Mouse (Mus musculus) layer of hippocampus, adult 9-10 months (tissue): ENCODE results near the gene Ecsit.
A peak's percentile ranks its signal among the peaks of the same experiment; 100 is the strongest.
"Not testable (repeated sequence)": the region's sequence is repeated elsewhere in the genome, so short reads cannot be mapped to it uniquely, and the experiment has no call there.

ENCODE experiments used
- DNase-seq: peaks from one replicate; pipeline ENCODE4 v3.0.0; 2022; ENCODE audit warnings: low spot score

Ecsit gene

DNA sequence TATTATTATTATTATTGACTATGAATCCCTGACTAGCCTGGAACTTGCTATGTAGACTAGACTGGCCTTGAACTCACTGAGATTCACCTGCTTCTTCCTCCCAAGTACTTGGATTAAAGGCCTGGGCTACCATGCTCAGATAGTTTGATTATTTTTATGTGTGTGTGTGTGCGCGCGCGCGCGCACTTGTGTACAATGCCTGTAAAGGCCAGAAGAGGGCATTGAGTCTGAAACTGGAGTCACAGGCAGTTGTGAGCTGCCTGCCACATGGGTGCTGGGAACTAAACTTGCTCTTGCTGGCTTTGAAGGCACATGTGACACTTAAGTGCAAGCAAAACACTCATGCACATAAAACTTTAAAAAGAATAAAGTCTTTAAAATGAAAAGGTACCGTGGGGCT is 4.0 kb upstream of the Ecsit start:
- no peak for DNase-seq

DNA sequence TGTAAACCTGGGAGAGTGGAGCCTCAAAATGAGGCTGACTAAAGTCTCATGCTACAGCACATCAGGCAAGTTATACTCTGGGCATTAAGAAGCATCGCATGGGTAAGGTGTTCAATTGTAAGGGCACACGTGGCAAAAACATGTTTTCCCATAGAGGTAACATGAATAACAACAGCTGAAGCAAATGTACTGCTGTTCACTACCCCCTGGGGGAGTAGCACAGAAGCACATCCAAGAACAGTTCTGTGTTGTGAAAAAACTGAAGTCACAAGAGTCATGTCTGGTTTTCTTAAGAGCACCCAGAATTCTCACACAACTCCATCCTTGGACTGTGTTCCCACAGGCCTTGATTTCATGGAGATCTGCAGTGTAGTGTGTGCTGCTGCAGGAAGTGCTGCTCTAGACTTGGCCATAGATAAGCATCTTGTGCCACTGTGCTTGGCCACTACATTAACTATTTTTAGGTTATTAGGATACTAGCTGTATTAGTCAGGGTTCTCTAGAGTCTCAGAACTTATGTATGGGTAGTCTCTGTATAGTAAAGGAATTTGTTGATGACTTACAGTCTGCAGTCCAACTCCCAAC is 1.9 kb upstream of the Ecsit start:
- no peak for DNase-seq

DNA sequence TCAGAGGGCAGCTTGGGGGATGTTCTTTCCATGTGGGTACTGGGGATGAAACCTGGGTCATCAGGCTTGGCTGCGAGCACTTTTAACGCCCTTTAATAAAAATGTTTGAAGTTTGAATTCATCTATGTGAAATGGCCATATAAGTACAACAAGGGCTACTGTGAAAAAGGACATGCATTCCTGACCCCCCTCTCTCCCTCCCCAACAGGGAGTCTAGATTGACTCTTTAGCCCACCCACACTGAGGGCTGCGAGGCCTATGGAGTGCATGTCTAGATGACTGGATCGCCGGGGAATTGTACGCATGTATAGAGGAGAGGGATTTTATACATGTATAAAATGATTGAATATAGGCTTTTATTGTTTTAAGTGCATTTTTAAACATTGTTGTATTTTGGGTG is 774 bp upstream of the Ecsit start:
- DNase-seq, result no peak

DNA sequence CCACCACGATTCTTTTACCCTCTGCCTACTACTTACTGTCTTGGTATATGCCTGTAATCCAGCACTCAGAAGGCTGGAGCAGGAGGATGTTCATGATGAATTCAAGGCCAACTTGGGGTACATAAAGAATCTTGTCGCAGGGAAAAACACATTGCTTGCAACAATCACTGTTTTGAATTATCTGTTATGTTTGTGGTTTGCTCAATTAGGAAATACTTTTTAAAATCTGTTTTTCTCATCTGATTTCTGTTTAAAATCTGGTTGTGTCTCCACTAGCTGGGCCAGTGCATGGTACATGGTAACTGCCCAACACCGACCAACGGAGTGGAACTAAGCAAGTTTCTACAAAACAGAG is 594 bp downstream of the Ecsit start:
- no peak for DNase-seq

DNA sequence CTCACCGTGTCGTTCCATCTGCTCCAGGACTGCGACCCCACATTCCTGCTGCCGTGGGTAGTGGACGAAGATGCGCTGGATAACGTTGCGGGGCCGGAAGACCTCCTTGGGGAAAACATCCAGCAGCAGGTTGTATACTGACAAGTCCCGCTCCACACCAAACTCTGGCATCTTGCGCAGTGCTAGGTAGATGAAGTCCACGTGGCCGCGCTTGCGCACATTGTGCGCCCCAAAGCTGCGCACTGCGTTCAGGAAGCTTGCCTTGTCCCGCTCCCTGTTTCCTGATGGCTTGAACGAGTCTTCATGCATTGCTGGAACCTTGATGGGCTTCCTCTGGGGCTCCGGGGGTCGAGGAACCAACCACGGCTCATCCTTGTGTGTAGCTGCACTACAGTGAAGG is 9.0 kb downstream of the Ecsit start:
- no peak for DNase-seq

DNA sequence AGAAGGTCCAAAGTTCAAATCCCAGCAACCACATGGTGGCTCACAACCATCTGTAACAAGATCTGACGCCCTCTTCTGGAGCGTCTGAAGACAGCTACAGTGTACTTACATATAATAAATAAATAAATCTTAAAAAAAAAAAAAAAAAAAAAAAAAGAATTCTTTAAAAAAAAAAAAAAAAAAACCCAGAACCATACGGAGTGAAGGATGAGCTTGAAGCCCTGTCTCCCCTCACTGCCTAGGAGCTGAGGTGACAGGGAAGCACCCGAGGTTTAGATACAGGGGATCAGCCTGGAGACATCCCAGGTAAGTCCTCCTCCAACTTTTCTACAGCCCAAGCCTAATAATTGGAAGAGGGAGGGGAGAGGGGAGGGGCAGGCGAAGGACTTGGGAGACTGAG is 9.5 kb downstream of the Ecsit start:
- DNase-seq, result not testable (repeated sequence)

DNA sequence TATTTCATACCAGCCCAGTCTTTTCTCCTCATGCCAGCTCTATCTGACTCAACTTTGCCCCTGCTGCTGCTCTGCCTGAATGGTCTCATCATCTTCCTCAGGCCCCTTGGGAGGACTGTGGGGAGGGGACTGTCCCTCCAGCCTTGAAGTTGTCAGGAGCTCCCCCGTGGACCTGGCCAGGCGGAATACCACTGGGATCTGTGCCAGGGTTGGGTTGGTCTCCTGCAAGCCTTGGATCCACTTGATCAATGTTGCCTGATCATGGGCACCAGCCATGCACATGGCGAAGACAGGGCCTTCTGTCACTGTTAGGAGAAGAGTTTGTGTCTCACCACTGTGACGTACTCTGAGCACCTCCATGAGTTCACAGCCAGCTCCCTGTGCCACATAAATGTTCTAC is 13.0 kb downstream of the Ecsit start:
- DNase-seq, result no peak

DNA sequence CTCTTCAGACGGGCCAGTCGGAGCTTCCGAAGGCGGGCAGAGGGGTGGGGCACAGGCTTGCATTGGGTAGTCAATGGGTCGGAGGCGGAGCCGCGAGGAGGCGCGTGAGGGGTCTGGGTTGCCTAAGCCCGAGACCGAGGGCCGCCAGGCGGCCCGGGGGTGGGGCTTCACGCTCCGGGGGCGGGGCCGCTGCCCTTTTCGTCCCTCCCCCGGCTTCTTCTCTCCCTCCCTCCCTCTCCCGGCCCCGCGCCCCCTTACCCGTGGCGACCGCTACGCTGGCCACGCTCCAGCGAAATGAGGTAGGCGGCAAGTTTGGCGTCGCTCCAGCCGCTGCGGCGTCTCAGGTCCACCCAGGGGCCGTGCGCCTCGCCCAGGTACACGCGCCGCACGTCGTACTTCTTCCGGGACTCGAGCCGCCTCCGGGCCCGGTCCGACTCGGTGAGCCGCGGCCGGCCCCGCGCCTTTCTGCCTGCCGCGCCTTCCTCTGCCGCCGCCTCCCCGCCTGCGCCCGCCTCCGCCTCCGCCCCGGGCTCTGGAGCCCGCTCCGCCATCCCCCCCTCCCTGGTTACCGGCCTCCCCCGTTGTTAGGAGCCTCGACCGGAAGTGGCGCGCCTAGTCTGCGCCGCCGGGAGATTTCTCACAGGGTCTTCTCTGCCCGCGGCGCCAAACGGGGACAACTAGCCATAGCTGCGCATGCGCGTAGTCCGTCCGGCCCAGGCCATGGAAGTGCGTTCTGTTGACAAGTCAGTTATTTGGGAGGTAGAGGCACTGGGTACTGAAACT is 14.3 kb downstream of the Ecsit start, which contains the start of the genes Gm49318 and Zfp653:
TSS of gene Gm49318 (minus strand) at position 469 of the 783 bp plus-strand sequence.
TSS of gene Zfp653 (minus strand) at position 586 of the 783 bp plus-strand sequence.
- peak; percentile 87 for DNase-seq

DNA sequence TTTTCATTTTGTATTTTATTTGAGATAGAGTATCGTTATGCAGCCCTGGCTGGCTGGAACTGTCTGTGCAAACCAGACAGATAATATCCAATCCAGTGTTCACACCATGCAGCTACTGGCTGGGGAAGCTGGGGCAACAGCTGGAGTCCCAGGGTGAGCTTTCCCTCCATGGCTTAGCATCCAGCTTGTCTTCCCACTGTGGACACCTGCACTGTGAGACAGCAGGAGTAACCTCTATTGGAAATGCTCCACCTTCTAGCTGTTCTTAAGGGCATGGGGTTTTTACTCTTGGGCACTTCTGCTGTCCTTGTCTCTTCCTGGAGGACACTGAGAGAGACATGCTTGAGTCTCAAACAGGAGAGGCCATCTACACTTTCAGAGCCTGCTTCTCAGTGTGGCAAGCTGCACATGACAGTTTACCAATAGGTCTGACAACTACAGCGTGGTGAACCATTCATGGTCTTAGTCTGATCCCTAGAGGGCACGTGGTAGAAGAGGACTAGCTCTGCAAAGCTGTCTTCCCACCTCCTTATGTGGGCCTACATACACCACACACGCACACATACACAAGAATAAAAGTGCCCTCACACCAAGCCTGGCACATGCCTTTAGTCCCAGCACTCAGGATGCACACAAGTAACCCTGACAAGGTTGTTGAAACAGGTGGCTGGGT is 15.2 kb downstream of the Ecsit start:
- DNase-seq, result no peak

DNA sequence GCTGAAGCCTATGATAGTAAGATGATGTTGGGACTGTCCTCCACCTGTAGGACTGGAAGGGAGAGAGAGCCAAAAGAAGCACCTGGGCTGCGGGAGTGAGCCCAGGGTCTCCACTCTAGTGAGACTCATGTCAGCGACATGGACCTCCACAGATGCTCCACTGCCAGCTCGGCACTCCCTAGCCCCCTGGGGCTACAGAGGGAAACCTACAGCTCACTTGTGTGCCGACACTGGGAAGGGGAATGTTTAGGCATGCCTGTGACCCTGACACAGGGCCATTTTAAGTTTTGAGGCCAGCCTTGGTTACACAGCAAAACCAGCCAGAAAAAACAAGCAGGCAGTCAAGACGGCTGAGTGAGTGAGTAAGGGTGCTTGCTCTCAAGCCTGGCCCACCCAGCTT is 18.0 kb downstream of the Ecsit start:
- no peak for DNase-seq

DNA sequence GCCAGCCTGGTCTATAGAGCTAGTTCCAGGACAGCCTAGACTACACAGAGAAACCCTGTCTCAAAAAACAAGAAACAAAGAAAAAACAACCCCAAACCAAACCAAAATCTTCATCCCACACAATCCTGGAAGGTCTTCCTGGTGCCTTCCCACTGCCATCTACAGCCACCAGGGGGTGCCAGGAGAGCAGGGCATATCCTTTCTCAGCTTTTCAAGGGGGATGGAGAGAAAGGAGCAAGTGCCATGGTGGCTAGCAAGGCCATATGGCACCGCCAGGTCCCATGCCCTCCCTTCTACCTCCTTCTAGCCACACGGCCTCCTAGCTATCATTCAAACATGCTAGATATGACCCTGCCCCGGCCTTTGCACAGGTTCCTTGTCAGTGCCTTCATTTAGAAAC is 18.8 kb downstream of the Ecsit start:
- no peak for DNase-seq

DNA sequence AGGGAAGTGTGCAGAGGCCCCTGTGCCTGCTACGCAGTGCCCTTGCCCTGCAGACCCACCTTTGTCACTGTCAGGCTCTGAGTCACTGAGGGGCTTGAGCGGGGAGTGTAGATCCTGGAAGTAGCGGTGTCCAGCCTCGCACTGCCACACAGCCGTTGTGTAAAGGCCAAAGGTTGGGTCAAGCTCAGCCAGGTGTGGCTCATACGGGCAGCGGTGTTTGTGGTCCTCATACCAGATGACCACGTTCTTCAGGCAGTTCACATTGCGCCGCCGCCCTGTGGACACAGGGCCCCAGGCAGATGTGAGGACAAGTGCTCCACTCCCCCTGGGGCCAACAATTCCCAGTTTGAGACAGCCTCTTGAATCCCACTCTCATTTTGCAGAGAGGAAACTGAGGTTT is 19.6 kb downstream of the Ecsit start:
- DNase-seq, result no peak

DNA sequence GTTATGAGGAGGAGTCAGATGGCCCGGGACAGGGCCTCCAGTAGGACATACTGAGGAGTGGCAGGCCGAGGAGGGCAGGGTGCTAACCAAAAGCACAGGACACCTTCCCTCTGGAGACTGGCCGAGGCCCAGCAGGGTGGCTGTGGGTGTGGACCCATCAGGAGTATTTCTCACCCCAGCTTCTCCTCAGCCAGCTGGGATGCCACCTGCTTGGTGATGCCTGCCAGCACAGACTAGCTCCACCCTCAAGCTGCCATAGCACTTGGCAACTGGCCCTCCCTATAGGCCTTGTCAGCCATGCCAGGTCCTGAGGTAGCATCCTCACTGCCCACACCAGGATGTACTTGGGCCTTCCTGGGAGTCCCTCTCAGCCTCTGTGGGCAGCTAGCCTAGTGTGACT is 20.9 kb downstream of the Ecsit start:
- no peak for DNase-seq

DNA sequence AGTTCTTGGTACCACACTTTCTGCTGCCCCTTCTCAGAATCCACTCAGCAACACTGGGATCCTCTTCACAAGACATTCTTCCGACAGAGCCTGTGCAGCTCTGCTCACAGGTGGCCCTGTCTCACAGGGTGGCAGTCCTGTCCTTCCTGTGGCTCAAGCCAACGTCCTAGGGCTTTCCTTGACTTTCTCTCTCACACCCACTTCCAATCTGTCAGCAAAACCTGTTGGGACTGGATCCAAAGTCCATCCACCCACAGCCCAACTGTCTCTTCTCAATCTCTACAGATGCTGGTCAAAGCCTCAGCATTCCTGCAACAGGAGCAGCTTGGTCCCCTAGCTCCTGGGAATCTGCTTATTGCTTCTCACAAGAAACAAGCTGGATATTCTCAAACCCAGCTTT is 23.9 kb downstream of the Ecsit start:
- DNase-seq, result peak; percentile 65

DNA sequence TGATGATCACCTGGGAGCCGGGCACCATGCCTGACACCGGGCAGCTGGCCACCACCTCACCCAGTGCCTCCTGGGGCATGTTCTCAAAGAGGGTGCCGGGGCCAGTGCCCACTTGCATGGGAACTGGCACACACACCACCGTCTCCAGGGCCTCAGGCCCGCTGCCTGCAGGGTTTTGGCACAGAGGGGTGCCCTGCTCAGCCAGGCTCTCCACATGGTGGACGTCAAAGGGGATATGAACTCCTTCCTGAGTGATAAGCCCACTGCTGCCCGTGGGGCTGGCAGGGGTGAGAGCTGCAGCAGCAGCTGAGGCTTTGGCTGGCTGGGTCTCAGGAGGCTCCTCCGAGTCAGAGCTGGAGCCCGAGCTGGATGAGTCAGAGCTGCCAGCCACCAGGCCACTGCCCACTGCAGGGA is 27.2 kb downstream of the Ecsit start:
- DNase-seq, result no peak

DNA sequence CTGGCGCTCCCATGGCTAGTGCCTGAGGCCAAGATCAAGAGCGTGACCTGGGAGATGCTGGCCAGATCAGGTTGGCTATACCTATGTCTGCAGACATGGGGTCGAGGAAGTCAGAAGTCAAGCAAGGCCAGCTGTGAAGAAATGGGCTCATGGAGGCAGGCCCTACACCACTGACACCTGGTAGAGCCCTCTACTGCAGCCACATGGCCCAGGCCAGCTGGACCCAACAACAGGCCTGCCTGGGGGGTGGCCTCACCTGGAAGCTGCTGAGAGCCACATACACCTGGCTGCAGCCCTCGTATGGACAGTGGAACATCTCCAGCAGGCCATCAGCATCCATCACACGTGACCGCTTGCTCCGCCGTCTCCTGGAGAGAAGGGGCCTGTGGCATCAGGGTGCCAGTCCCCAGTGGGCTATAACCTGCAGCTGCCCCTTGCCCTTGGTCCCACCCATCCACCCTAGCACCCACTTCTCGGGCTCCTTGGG is 28.2 kb downstream of the Ecsit start:
- no peak for DNase-seq

DNA sequence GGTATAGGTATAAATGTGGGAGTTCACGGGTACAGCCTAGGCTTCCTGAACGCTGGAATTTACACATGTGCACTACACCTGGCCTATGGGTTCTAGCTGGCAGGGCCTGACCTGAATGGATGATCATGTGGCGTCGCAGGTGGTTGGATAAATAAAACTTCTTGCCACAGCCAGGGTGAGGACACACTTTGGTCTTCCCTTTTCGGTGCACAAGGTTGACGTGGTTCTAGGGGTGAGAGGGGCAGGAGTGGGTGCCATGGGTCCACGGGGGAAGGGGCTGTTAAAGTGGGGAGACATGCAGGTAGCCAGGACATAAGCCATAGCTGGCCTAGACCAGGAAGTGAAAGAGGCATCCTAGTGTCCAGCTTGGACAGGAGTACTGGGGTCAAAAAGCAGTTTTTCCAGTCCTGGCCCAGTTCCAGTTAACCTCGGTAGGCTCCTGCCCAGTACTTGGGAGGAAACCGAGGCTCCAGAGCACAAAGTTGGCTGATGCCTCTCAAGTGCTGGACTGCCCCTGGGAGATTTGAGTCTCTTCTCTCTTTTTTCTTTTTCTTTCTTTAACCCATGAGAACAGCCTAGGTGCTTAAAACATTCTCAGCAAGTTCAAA is 28.8 kb downstream of the Ecsit start:
- DNase-seq, result no peak

DNA sequence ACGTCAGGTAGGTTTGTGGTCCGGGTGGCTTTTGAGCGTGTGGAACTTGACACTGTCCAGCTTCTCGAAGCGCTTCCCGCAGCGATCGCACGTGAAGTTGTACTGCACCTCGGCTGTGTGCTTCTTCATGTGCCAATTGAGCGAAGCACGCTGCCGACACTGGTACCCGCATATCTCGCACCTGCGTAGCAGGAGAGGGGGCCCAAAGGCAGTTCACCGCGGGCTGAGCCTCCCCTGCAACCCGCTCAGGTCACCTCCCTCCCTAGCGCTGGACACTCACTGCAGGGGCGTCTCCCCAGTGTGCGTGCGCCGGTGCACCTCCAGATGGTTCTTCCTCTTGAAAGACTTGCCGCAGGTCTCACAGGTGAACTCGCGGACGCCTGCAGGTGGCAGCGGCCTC is 29.5 kb downstream of the Ecsit start:
- DNase-seq, result no peak

DNA sequence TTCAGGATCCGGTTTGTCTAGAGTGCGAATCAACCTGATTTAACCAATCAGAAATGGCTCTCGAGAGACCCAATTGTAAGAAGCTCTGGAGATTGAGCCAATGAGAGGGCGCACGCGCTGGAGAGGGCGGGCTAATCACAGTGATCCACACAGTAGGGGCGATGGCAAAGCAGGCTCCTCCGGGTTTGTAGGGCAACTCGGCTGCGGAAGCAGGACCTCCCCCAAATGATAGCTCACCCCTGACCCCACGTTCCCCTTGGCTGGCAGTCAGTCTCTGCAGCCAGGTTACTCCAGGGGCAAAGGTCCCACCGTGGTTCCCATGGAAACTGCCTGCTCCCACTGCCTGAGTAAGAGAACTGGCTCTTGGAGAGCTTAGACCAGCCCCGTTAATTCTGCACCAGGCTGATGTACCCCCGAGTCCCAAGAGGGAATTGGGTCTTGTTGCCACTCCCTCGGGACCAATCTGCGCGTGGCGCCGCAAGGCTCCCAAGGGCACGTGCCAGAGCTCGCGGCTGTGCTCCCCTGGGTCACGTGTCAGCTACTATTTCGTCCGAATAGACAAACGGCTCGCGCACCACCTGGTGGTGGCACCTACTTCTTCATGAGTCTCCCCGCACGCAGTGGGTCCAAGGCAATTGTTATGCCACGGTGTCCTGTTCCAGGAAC is 30.7 kb downstream of the Ecsit start:
- peak; percentile 80 for DNase-seq

DNA sequence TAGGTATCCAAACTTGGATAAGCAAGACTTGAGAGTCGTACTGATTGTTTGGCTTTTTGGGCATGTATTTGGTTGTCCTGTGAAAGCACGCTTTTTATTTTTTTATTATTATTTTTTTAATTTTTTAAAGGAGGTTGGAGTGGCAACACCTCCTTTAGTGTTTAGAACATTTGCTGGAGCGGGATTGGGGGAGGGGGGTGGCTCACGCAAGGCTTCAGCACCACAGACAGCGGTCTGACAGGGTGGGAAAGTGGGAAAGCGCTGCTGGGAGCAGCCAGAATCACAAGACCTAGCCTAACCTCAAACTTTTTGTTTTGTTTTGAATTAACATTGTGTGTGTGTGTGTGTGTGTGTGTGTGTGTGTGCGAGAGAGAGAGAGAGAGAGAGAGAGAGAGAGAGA is 31.6 kb downstream of the Ecsit start:
- DNase-seq, result no peak

DNA sequence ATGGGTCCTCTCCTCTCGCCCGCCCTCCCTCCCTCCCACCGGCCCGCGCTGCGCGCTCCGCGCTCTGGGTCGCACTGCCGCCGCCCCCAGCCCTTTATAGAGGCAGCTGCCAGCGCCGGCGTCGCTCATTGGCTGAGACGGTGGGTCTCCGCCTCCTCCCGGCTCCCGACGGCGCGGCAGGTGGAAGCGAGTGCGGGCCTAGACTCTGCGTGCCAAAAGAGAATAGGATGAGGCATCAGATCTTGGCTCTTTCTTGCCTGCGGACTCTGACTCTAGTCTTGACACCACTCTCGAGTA is 33.3 kb downstream of the Ecsit start, which contains the start of gene Elavl3:
TSS of gene Elavl3 (minus strand) at position 66 of the 297 bp plus-strand sequence.
- DNase-seq, result no peak
